Mouse (Mus musculus) B cell, adult 2 months (primary cell): ENCODE results near the gene Arhgef19.

ENCODE experiments used
- DNase-seq, 2 experiments: peaks; one replicate each; pipeline ENCODE4 v3.0.0; 2022

The Arhgef19 gene

DNA sequence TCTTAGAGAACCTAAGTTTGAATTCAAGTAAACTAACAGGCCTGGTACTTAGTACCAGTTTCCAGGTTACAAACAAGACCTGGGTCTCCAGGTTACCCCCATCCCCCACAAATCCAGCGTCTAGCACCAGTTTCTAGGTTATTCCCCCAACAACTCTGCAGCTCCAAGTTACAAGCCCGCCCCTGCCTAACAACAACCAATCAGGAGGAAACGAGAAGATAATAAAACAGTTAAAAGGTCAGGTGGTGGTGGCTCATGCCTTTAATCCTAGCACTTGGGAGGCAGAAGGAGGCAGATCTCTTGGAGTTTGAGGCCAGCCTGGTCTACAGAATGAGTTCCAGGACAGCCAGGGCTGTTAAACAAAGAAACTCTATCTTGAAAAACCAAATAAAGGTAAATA lies 28.0 kb downstream of the Arhgef19 start:
- DNase-seq: no peak

DNA sequence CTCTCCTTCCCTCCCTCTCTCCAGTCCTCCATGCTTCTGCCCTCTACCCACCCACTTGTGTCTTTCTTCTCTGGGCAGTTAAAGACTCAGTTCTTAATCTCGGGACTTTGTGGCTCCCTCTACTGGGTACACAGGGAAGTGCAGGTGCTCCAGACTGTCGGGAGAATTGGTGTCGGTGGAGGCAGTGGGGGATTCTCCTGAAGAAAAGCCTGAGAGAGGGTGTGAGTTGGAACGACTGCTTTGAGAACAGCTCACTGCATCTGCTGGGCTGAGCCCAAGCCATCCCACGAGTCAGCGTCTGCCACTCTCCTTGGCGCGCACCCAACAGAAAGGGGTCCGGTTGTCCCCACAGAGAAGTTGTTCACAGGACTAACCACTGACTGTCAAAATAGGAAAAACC lies 28.5 kb downstream of the Arhgef19 start:
- DNase-seq: peak; percentile 66 to 67

GRCm38 (mm10) chr4:141268350-141268749 lies 29.1 kb downstream of the Arhgef19 start:
- no peak for DNase-seq

DNA sequence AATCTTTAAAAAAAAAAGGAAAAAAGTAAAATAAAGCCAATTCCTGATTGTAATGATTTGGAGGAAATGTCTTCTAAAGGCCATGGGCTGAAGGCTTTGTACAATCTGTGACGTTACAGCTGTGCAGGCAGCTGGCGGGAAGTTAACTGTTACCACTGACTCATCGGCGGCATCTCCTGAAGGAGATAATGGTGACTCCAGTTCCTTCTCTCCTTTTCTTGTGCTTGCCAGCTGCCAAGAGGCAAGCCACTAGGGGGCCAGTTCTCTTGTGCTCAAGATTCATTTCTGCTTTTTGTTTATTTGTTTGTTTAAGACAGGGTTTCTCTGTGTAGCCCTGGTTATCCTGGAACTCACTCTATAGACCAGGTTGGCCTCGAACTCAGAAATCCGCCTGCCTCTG lies 29.8 kb downstream of the Arhgef19 start:
- no peak for DNase-seq

DNA sequence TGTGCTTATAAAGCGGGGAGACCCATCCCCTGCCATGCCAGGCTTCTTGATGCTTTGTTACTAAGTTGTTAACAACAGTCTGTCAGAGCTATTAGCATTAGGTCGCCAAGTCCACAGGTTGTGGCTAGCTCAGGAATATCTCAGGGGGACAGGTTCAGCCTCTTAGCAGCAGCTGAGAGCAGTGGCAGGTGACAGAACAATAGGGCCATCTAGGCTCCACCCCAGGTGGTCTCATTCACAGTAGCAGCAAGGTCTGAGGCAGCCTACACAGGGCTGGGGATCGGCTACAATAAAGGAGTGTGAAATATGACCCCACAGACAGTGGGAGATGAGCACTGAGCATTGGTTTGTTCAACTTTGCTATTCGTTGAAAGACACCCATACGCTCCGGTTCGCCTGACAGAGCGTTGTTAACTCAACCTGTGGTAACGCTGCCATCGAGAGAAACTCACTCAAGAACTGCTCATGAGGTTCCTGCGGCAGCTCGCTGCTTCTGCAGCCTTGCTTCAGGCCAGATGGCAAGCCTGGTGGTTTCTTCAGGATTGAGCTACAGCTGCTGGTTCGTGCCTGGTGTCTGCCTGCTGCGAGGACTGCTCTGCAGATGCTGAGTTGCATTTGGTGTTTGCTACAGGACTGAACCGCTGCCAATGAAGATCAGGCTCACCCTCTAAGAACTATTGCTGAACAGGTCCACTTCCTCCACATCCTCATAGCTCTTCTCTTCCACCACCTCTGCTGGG lies 31.1 kb downstream of the Arhgef19 start:
- no peak for DNase-seq

DNA sequence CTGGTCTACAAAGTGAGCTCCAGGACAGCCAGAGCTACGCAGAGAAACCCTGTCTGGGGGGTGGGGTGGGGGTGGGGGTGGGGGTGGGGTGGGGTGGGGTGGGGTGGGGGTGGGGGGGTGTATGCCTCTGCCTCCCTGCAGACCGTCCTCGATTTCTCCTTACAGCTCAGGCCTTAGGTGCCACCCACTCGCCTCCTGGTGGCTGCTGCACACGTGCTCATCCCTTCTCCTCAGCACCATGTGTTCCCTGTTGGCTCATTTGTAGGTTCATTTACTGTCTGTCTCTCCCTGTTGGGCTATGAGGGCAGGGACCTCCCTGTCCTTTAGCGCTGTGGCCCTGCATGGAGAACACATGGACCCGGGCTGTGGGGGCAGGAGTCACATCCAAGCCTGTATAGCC lies 31.9 kb downstream of the Arhgef19 start:
- DNase-seq: no peak

DNA sequence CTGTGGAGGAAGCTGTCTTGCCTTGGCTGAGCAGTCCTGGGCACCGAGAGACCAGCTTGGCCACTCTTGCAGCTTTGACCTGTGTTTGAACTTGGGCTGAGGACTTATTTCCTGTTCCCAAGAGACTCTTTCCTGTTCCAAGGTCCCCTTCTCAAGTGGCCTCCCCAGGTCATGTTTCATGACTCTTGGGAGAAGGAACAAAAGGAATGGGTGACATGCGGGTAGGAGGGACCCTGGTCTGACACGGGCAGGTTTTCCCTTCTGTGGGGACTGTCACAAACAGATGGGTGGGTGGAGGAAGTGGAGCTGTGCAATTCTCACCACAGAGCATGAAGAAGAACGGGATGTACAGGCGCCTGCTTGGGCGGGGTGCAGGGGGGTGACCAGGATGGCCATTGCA lies 32.4 kb downstream of the Arhgef19 start:
- no peak for DNase-seq

- DNase-seq: peak in 1 of 2 experiments; percentile 46
Observed at GRCm38 (mm10) chr4:141272878-141273277, 33.6 kb downstream of the Arhgef19 start.

- DNase-seq: peak; percentile 87 to 88
Observed at GRCm38 (mm10) chr4:141273296-141273695, 34.0 kb downstream of the Arhgef19 start.

- DNase-seq: no peak
Observed at GRCm38 (mm10) chr4:141274485-141275341, 35.4 kb downstream of the Arhgef19 start.

DNA sequence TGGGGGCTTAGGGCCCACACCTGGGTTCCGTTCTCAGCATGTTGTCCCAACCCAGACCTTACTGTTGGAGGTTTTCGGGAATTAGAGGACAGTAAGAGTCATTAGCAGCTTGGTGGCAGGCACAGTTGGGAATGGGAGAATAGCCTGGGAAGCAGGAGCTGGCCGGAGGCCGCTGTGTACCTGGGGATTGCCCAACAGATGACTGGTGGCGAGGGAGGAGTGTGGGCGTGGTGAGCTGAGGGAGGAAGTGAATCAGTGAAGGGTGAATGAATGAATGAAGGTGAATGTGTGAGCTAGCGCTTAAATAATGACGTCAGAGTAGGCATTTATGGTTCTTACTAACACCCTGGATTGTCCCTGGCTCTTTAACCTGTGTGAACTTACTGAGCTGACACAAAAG lies 37.9 kb downstream of the Arhgef19 start:
- no peak for DNase-seq

DNA sequence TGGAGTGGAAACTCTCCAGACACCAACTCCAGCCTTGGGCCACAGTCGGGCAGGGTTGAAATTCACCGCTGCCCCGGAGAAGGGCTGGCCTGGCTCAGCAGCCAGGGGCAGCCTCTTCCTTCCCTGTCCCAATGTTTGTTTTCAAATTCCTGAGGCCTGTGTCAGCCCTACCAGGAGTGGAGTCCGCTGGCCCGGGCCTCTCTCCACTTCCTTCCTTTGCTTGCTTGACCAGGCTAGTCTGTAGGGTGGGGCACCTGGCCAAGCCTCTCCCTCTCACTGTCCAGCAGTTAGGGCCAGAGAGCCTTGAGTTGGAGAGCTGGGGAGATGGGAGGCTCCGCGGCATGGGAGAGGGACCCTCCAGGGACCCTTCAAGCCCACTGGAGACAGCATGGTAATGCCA lies 38.9 kb downstream of the Arhgef19 start:
- no peak for DNase-seq

- DNase-seq: no peak
Observed at GRCm38 (mm10) chr4:141279327-141279726, 40.0 kb downstream of the Arhgef19 start.

DNA sequence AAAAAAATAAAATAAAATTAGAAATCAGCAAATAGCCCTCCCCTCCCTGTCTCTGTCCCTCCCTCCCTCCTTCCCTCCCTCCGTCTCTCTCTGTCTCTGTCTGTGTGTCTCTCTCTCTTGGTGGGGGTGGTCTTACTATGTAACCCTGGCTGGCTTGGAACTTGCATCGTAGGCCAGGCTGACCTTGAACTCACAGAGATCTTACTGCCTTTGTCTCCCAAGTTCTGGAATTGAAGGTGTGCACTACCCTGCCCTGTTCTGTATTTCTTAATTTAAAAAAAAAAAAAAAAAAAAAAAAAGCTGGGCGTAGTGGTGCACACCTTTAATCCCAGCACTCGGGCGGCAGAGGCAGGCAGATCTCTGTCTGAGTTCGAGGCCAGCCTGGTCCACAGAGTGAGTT lies 40.5 kb downstream of the Arhgef19 start:
- DNase-seq: no peak

- DNase-seq: no peak
Observed at GRCm38 (mm10) chr4:141280471-141280870, 41.2 kb downstream of the Arhgef19 start.

DNA sequence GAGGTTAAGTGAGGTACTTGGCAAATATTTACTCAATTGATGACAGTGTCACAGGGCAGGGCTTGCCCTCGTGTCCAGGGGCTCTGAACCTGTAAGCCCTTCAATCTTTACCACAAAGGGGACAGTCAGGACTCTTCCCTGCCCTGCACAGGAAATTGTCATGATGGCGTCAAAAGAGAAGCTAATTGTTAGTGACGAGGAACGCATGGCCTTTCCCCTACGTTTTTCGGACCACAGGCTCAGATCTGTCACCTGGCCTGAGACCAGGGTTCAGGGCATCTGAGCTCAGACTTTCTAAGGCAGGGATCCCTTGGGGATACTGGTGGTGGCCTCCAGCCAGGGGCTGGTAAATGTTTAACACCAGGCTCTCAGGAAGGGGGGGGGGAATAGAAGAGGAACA lies 41.9 kb downstream of the Arhgef19 start:
- DNase-seq: no peak

GRCm38 (mm10) chr4:141281578-141281977 lies 42.3 kb downstream of the Arhgef19 start:
- DNase-seq: no peak

DNA sequence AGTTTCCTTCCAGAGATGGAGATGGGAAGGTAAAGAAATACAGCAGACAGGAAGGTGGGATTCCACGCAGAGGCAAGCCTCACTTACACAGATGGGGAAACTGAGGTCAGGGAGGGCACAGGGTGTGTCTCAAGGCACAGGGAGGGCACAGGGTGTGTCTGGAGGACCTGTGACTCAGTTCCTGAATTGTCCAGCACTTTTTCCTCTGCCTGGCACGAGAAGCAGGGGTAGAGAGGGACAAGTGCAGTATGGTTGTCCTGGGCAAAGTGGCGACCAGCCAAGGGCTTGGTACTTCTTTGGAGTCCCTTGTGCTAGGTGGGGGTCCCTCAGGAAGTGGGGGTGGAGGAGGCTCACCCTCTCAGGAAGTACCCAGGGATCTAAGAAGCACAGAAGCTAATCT lies 42.8 kb downstream of the Arhgef19 start:
- DNase-seq: no peak

DNA sequence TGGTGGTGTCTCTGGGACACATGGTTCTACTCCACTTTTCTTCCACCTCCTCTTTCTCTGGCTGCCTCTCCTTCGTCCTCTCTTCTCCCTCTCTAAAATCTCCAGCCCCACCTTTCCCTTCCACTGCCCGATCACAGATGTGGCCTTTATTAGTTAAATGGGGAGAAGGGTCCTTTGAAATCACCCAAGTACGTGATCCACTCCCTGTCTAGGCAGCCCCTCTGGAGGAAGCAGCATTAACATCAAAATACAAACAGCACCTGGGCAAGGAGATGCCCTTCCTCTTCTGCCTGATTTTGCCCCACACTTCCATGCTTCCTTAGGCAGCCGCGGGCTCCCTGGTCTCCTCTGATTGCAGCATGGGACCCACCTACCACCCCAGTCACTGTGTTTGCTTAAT lies 43.3 kb downstream of the Arhgef19 start:
- DNase-seq: no peak

DNA sequence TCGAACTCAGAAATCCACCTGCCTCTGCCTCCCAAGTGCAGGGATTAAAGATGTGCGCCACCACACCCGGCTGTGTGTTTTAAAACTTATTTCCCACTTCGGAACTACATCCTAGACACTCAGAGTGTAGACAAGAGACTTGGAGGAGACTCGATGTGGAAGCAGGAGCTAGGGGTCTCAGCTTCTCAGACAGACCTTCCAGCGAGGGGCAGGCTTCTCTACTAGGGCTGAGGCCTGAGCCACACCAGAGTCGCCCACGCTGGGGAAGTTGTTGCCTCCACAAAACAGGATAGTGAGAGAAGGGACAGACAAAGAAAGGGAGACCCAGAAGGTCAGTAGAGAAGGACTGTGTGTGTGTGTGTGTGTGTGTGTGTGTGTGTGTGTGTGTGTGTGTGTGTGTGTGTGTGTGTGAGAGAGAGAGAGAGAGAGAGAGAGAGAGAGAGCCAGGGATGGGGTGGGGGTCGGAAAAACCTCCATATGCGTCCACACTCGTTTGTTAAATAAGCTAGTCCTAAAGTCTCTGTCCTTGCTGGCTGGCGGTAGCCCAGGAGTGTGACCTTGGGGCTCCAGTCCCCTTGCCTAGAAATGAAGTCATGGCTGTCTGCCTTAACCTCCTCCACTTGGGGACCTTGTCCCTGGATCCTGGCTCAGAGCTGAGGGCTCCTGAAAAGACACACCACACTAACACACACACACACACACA lies 44.0 kb downstream of the Arhgef19 start:
- no peak for DNase-seq

DNA sequence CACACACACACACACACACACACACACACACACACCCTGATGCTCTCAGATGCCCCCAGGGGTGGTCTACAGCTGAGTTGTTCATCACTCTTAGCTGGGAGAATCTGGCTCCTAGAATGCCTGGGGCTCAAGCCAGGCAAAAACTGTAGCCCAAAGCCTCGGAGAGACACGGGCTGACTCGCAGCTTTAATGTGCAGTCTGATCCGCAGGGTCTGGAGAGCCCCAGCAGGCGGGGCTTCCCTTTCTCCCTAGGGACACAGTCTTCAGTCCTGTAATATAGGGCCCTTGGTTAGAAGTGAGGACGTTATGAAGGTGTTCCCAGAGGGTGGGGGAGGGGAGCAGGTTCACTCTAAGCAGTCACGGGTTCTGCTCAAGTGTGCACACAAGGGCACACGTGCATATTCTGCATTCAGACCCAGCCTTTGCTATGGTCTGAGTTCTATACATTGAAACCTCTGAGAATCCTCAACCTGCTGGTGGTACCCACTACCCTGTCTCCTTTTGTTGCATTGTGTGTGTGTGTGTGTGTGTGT lies 44.6 kb downstream of the Arhgef19 start:
- DNase-seq: no peak

DNA sequence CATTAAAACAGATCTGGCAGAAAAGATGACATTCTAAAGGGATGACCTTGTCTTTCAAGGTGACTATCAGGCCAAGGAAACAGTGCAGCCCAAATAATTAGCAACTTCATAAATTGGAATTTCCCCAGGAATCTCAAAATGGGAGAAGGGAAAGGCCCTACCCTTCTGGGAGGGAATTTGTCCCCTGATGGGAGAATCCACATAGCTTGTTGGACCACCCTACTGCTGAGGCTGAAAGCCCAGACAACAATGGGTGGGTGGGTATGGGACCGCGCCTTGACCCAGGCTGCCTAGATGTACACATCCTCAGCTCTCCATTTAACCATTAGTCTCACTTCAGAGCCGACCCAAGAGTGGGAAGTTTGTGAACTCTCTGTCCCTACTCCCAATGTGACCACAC lies 45.2 kb downstream of the Arhgef19 start:
- DNase-seq: no peak

- DNase-seq: no peak
Observed at GRCm38 (mm10) chr4:141285128-141285527, 45.8 kb downstream of the Arhgef19 start.
